Mouse (Mus musculus) lung, adult 2 months (tissue): ENCODE results near the gene Tnnc1.

Experiments
- CTCF ChIP-seq: fragments of 200-500 bp; IDR thresholded peaks from 2 replicates; pipeline ENCODE4 v1.5.1; 2011; ENCODE audit warnings: mild to moderate bottlenecking, low read length, control low read depth; ENCODE audit not compliant: insufficient read depth
- POLR2A ChIP-seq: fragments of 200-500 bp; IDR thresholded peaks from 2 replicates; pipeline ENCODE4 v1.6.1; 2011; ENCODE audit warnings: low read depth, mild to moderate bottlenecking, control low read depth, low read length, borderline replicate concordance; ENCODE audit errors: extremely low read depth

DNA sequence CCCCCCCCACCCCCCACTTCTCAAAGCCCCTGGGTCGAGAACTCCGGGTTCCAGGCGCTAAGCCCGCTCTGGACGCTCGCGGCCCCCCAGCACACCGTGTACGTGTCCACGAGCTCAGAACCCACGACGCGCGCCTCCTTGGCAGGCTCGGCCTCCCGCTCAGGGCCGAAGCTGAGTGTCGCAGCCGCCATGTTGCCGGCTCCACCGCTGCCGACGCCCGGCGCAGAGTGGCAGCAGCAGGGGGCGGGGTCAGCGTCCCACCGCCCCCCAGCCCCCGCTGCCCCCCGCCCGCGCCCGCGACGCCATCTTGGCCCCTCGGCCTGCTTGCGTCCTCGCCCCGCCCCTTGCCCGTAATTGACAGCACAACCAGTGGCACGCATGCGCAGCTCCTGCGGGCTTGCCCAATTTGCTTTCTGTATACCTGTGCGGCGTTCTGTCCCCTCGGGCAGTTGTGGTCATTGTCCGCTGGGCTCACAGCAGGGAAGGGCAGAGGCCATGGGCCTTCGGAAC, 1.6 kb upstream of the Tnnc1 start:
- TF ChIP-seq CTCF, result no peak
- TF ChIP-seq POLR2A, result peak; percentile 70; the same call in 1 of the 2 replicates
